Mouse (Mus musculus): ENCODE measurements at regions not wholly inside any gene's neighbourhood (a gene's known extent, or its start where the extent isn't known, plus 50 kb on each side); places are given as distances from the start of the nearest gene placed in this dataset.

DNA sequence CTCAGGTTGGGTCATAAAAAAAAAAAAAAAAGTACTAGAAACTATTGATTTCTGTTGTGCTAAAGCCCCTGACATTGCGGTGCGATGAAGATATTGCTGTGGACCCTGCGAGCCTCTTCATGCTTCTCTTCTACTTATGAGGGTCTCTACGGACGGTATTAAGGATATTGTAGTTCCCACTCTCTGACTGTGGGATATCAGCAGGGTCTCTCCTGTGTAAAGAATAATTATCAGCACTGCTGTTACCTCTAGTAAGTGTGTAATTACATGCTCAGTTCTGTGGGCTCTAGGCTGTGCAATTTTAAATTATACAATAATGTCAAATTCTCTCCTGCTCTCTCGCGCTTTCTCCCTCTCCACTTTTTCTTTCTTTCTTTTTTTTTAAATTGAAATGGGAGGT, 1545.9 kb upstream of the Gulo start:
- TF ChIP-seq CTCF (IDR thresholded peaks at IDR 0.05; ENCODE audit: insufficient read depth, low read depth, low read length) (no peak), POLR2A (IDR thresholded peaks at IDR 0.05; ENCODE audit: insufficient read depth, low read depth, low read length) (no peak)

All from olfactory bulb, adult 2 months (tissue).